Mouse (Mus musculus) embryo, embryonic 10.5 days (tissue): Measurements from ENCODE around the gene Gm8237.
"Not testable (repeated sequence)": the region's sequence is repeated elsewhere in the genome, so short reads cannot be mapped to it uniquely, and the experiment has no call there.

Experiments used
- DNase-seq: peaks from one replicate; pipeline ENCODE4 v3.0.0-alpha.2; 2015; ENCODE audit warnings: low spot score

The Gm8237 gene

GRCm38 (mm10) chr14:5880241-5880640 lies at the start of gene Gm8237:
Gene Gm8237, minus strand, starts transcription at chr14:5880382.
- DNase-seq, result peak; percentile 8

- DNase-seq, result not testable (repeated sequence)
Observed at GRCm38 (mm10) chr14:5923276-5923675, 43.1 kb upstream of the Gm8237 start.

GRCm38 (mm10) chr14:5918330-5918942 lies 38.3 kb upstream of the Gm8237 start:
- DNase-seq, result not testable (repeated sequence)

- DNase-seq, result not testable (repeated sequence)
Observed at GRCm38 (mm10) chr14:5913701-5914100, 33.5 kb upstream of the Gm8237 start.

- peak; percentile 9 for DNase-seq
Observed at GRCm38 (mm10) chr14:5879791-5880190, 391 bp downstream of the Gm8237 start.

- peak; percentile 83 for DNase-seq
Observed at GRCm38 (mm10) chr14:5879136-5879535, 1.0 kb downstream of the Gm8237 start.

GRCm38 (mm10) chr14:5855911-5856310 lies 24.3 kb downstream of the Gm8237 start:
- DNase-seq, result not testable (repeated sequence)

GRCm38 (mm10) chr14:5830229-5830628 lies 50.0 kb downstream of the Gm8237 start, which contains the start of gene Gm3424:
Gene Gm3424, minus strand, starts transcription at chr14:5830329.
- not testable (repeated sequence) for DNase-seq

GRCm38 (mm10) chr14:5812699-5813356 lies 67.4 kb downstream of the Gm8237 start:
- not testable (repeated sequence) for DNase-seq
